Mouse (Mus musculus): ENCODE measurements at regions not wholly inside any gene's neighbourhood (a gene's known extent, or its start where the extent isn't known, plus 50 kb on each side); places are given as distances from the start of the nearest gene placed in this dataset.

- H3K4me1 ChIP-seq (ENCODE audit: control insufficient read depth in 1 of 2, insufficient read depth in 2 of 2) = no peaks in the 10 kb centered on the region
- no peaks in the 10 kb centered on the region for H3K79me2 ChIP-seq (replicated peaks; ENCODE audit: control insufficient read depth, extremely low read depth, insufficient read depth, poor library complexity, severe bottlenecking)
- dilution Hi-C loops (cut with MboI; ENCODE audit: extremely low pct_ligation_motif_present, extremely low pct_unique_long_range_greater_than_20kb, low sequenced_read_pairs) = no loop called here
- TF ChIP-seq SMC3 (IDR thresholded peaks at IDR 0.05; ENCODE audit: low read depth, low read length) (no peak), ZKSCAN1 (IDR thresholded peaks at IDR 0.05; ENCODE audit: borderline replicate concordance, low read depth, low read length) (no peak), GABPA (IDR thresholded peaks at IDR 0.05; ENCODE audit: insufficient replicate concordance, low read depth, low read length) (no peak), SIN3A (IDR thresholded peaks at IDR 0.05; ENCODE audit: low read length) (no peak), TCF12 (IDR thresholded peaks at IDR 0.05; ENCODE audit: low read depth, low read length) (no peak), KAT2A (IDR thresholded peaks at IDR 0.05; ENCODE audit: insufficient replicate concordance, low read length) (no peak), CTCF (conservative IDR thresholded peaks at IDR 0.05 in 1 of 2, IDR thresholded peaks at IDR 0.05 in 1 of 2; ENCODE audit: low read depth in 2 of 2, low read length in 2 of 2) (no peak)
- DNase-seq (ENCODE audit: extremely low read depth) = no peak
- no peak overlapping the region for H3K27ac ChIP-seq (ENCODE audit: insufficient read depth, low read depth)
- no peak overlapping the region for H3K9ac ChIP-seq (ENCODE audit: insufficient read depth, low read depth)
- H3K4me3 ChIP-seq (replicated peaks in 1 of 3; ENCODE audit: low read depth in 2 of 3, low read length in 2 of 3, poor library complexity in 1 of 3) = no peak overlapping the region
- no peaks in the 10 kb centered on the region for H3K9me3 ChIP-seq (replicated peaks; ENCODE audit: low read length)
- H3K36me3 ChIP-seq (replicated peaks in 1 of 2; ENCODE audit: control insufficient read depth in 1 of 2, insufficient read depth in 1 of 2, low read length in 1 of 2) = no peaks in the 10 kb centered on the region
- no peaks in the 10 kb centered on the region for H3K27me3 ChIP-seq (replicated peaks)
- no peak overlapping the region for H3K4me2 ChIP-seq (ENCODE audit: insufficient read depth, low read depth, poor library complexity, severe bottlenecking)
- in situ Hi-C loops (cut with MboI; ENCODE audit: low pct_ligation_motif_present, low pct_unique_long_range_greater_than_20kb, low sequenced_read_pairs) = loop anchor here (25.0 kb wide), 1 partner anchor 403 kb away; no protein-coding TSS in a partner anchor
Measured at GRCm38 (mm10) chr10:12234141-12234540, 635.0 kb downstream of the Utrn start.

DNA sequence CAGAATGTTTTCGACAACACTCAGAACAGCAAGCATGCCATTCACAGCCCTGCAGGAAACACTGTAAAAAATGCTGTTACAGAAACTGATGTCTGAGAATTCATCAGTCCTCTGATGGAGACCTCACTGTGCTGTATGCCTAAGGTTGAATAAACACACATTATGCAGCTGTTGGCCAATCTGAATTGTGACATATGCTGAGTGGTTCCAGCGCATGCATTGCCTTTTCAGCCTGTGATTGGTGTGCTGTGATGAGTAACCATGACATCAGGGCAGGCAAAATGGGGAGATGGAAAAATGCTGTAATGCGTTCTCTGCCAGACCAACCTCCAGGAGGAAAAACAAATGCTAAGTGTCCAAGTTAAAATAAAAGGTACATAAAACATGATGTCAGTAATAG, 620.3 kb downstream of the Utrn start:
- Histone ChIP-seq H3K79me2 (replicated peaks; ENCODE audit: control insufficient read depth, extremely low read depth, insufficient read depth, poor library complexity, severe bottlenecking) (no peaks in the 10 kb centered on the region), H3K36me3 (replicated peaks in 1 of 2; ENCODE audit: control insufficient read depth in 1 of 2, insufficient read depth in 1 of 2, low read length in 1 of 2) (no peaks in the 10 kb centered on the region), H3K4me1 (ENCODE audit: control insufficient read depth in 1 of 2, insufficient read depth in 2 of 2) (0 out of 4 replicates have a peak, but pooled peaks cover 0 to 3% of the 10 kb centered on the region in 2 experiments), H3K9ac (ENCODE audit: insufficient read depth, low read depth) (no peak overlapping the region), H3K9me3 (replicated peaks; ENCODE audit: low read length) (no peaks in the 10 kb centered on the region), H3K27me3 (replicated peaks) (no peaks in the 10 kb centered on the region), H3K4me2 (ENCODE audit: insufficient read depth, low read depth, poor library complexity, severe bottlenecking) (no peak overlapping the region), H3K4me3 (replicated peaks in 1 of 3; ENCODE audit: low read depth in 2 of 3, low read length in 2 of 3, poor library complexity in 1 of 3) (no peak overlapping the region), H3K27ac (ENCODE audit: insufficient read depth, low read depth) (no peak overlapping the region)
- no peak for TF ChIP-seq SMC3 (IDR thresholded peaks at IDR 0.05; ENCODE audit: low read depth, low read length)
- TF ChIP-seq EP300 (IDR thresholded peaks at IDR 0.05; ENCODE audit: low read length) = no peak
- TF ChIP-seq PAX5 (IDR thresholded peaks at IDR 0.05; ENCODE audit: low read length) = no peak
- TF ChIP-seq ZMIZ1 (IDR thresholded peaks at IDR 0.05; ENCODE audit: low read depth, low read length) = no peak
- dilution Hi-C loops (cut with MboI; ENCODE audit: extremely low pct_ligation_motif_present, extremely low pct_unique_long_range_greater_than_20kb, low sequenced_read_pairs) (no loop called here), in situ Hi-C loops (cut with MboI; ENCODE audit: low pct_ligation_motif_present, low pct_unique_long_range_greater_than_20kb, low sequenced_read_pairs) (loop anchor here (25.0 kb wide), 1 partner anchor 388 kb away; no protein-coding TSS in a partner anchor)
- DNase-seq (ENCODE audit: extremely low read depth) = peak; percentile 10

DNA sequence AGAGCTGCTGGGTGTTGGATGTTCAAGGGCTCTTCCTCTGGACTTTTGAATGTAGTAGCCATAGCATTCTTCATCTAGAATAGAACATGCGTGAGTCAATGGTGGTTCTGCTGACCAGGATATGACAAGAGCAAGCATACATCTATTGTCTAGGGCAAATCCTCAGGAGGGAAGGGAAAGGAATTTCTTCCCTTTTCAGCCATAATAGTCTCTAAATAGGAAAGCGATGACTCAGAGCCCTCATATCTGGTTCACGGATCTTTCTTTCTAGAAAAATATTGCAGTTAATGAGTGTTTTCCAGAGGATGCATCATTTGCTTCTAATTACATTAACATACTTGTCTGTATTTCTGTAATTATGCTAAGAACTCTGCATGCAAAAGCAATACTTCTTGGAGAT, 615.9 kb downstream of the Utrn start:
- no peak overlapping the region for H3K9ac ChIP-seq (ENCODE audit: insufficient read depth, low read depth)
- TF ChIP-seq SMC3 (IDR thresholded peaks at IDR 0.05; ENCODE audit: low read depth, low read length) (no peak), CHD1 (IDR thresholded peaks at IDR 0.05; ENCODE audit: low read depth, low read length) (no peak), PAX5 (IDR thresholded peaks at IDR 0.05; ENCODE audit: low read length) (no peak)
- in situ Hi-C loops (cut with MboI; ENCODE audit: low pct_ligation_motif_present, low pct_unique_long_range_greater_than_20kb, low sequenced_read_pairs) (no loop called here), dilution Hi-C loops (cut with MboI; ENCODE audit: extremely low pct_ligation_motif_present, extremely low pct_unique_long_range_greater_than_20kb, low sequenced_read_pairs) (no loop called here)
- H3K4me1 ChIP-seq (ENCODE audit: control insufficient read depth in 1 of 2, insufficient read depth in 2 of 2) = peaks cover 0 to 6% of the 10 kb centered on the region in 2 experiments; a peak in 1 of 4 replicates
- no peak overlapping the region for H3K4me2 ChIP-seq (ENCODE audit: insufficient read depth, low read depth, poor library complexity, severe bottlenecking)
- H3K79me2 ChIP-seq (replicated peaks; ENCODE audit: control insufficient read depth, extremely low read depth, insufficient read depth, poor library complexity, severe bottlenecking) = no peaks in the 10 kb centered on the region
- H3K36me3 ChIP-seq (replicated peaks in 1 of 2; ENCODE audit: control insufficient read depth in 1 of 2, insufficient read depth in 1 of 2, low read length in 1 of 2) = no peaks in the 10 kb centered on the region
- H3K9me3 ChIP-seq (replicated peaks; ENCODE audit: low read length) = no peaks in the 10 kb centered on the region
- H3K27ac ChIP-seq (ENCODE audit: insufficient read depth, low read depth) = no peak overlapping the region
- no peaks in the 10 kb centered on the region for H3K27me3 ChIP-seq (replicated peaks)
- H3K4me3 ChIP-seq (replicated peaks in 1 of 3; ENCODE audit: low read depth in 2 of 3, low read length in 2 of 3, poor library complexity in 1 of 3) = no peak overlapping the region
- DNase-seq (ENCODE audit: extremely low read depth) = no peak

Measured in CH12.LX (cell line).